Mouse (Mus musculus) lung, adult 2 months (tissue): ENCODE results near the gene Ypel3.

Source experiments
- CTCF ChIP-seq: fragments of 200-500 bp; IDR thresholded peaks from 2 replicates; pipeline ENCODE4 v1.5.1; 2011; ENCODE audit warnings: mild to moderate bottlenecking, low read length, control low read depth; ENCODE audit not compliant: insufficient read depth
- POLR2A ChIP-seq: fragments of 200-500 bp; IDR thresholded peaks from 2 replicates; pipeline ENCODE4 v1.6.1; 2011; ENCODE audit warnings: low read depth, mild to moderate bottlenecking, control low read depth, low read length, borderline replicate concordance; ENCODE audit errors: extremely low read depth

DNA sequence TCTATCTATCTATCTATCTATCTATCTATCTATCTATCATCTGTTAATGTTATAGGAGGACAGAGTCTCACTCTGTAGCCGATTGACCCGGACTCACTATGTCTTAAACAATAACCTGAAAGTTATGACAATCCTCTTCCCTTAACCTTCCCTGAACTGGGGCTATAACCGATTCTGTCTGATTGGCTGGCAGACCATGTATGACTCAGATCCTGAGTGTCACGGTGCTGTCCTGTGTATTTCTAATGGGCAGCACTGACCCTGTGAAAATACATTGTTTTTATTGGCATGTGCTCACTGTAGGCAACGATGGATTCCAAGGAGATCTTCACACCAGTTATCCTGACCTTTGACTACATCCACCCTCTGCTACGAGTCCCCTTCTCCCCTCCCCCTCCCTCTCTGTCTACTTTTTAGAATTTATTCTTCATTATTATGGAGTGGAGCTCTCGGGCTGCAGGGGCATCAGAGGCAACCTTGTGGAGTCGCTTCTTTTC is 39.0 kb downstream of the Ypel3 start:
- TF ChIP-seq POLR2A (no peak), CTCF (no peak)
